Mouse (Mus musculus): ENCODE data around the gene Myrf.
"Not testable (repeated sequence)": the region's sequence is repeated elsewhere in the genome, so short reads cannot be mapped to it uniquely, and the experiment has no call there.

DNA sequence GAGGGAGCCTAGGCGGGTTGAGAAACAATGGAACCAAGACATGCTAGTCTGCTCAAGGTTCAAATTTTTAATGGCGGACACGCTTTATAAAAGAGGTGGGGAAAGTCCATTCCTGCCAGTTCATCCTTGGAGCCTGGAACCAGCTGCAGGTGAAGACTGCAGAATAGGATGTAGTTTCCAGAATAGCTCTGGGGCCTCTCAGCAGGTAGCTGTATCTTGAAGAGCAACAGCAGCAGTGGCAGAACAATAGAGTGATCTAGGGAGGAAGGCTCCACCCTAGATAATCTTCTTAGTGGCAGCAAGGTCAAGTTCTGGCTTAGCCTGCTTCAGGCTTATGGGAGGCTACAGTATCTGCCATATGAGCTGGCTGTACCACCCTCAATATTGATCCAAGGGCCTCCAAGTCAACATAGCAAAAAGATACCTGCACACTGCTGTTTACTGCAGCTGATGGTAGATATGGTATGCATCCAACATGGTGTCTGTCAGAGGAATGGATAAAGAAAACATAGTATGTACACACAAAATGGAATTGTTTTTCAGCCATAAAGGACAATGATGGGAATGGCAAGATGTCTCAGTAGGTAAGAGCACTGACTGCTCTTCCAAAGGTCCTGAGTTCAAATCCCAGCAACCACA lies 70.7 kb downstream of the Myrf start:
- not testable (repeated sequence) for TF ChIP-seq CTCF, EP300 (IDR thresholded peaks at IDR 0.05)
